Mouse (Mus musculus) Patski (cell line): ENCODE measurements around the gene Parp8. TPM values are rescaled to one million over a fixed set of nuclear protein-coding genes. Genes with fewer than 3 reads are reported as not detected.
A peak's percentile ranks its signal among the peaks of the same experiment; 100 is the strongest.

ENCODE experiments used
- ATAC-seq: fragments of 100-300 bp; one replicate; pipeline ENCODE4 v1.8.0; 2021
- CTCF ChIA-PET: fragments of 350-600 bp; sonication (Branson Sonifier 250); formaldehyde crosslinking; loops from one replicate; lab custom pipeline; 2022; ENCODE audit warnings: inconsistent platforms; lab: Charles Lee
- POLR2A ChIA-PET: fragments of 350-600 bp; sonication (Branson Sonifier 250); formaldehyde crosslinking; loops from one replicate; lab custom pipeline; 2022; ENCODE audit warnings: antibody characterized with exemption, inconsistent platforms; lab: Charles Lee
- DNase-seq: peaks from one replicate; pipeline ENCODE4 v3.0.0-alpha.2; 2011; ENCODE audit warnings: low read depth, low spot score
- H3K27me3 ChIP-seq: fragments of 371-371 bp; one replicate; pipeline ENCODE4 v1.5.1; 2021
- CTCF ChIP-seq: fragments of 100-300 bp; IDR thresholded peaks from one replicate; pipeline ENCODE4 v1.5.1; 2021
- in situ Hi-C: fragments of 300-500 bp; cut with MboI; formaldehyde crosslinking; loops from 3 replicates; pipeline ENCODE4 v1.11.1; 2018; ENCODE audit warnings: low pct_unique_long_range_greater_than_20kb, mixed read lengths
- polyA plus RNA-seq: library from polyadenylated mRNA; unstranded; gene quantifications from one replicate; pipeline ENCODE4 v1.2.3, GENCODE M21; 2021

The Parp8 gene
- polyA plus RNA-seq: 42.8 TPM

DNA sequence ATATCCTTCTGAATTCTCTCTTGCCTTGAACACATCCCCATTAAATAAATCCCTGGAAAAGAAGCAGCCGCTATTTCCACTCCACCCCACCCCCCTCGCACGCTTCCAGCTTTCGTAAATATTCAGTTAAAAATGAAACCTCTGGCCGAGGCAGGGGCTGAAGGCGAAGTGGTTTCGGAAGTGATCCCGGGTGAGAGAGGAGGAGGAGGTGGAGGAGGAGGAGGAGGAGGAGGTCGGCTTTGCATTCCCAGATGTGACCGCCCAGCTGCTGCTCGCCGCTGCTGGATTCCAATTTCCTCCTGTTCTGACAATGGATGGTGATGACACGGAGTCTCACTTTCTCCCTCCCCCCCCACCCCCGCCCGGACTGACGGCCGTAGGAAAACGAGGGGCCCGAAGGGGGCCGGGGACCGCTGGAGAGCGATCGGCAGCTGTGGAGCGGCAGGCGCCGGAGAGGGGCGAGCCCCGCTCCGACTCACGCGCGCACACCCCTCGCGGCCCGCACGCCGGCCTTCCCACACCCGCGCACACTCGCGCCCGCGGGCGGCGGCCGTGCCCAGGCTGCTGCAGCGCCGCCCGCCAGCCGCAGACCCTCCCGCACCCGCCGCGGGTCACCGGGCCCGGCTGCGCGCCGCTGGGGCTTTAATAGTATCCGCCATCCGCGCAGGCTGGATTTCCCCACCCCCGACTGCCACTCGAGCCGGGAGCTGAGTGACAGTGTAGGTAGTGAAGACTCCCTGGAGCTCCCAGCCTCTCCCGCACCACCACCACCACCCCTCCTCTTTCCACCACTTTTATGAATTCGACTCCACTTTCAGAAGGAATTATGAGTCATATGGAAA lies at the start of gene Parp8:
Parp8 (minus strand) TSS at position 312 of the 842 bp plus-strand sequence.
- no peaks in the 10 kb centered on the region for H3K27me3 ChIP-seq
- in situ Hi-C loops: loop anchor here (5.0 to 25.0 kb wide), 2 partner anchors 117 to 262 kb away; no protein-coding TSS in a partner anchor
- no peak for TF ChIP-seq CTCF
- ChIA-PET CTCF (interaction anchor here (1.2 kb wide), 1 partner anchor 17 kb away, joined by 3 read pairs; no protein-coding TSS in a partner anchor), POLR2A (interaction anchor here (0.6 to 5.0 kb wide), 5 partner anchors 21 to 264 kb away, joined by 3 to 22 read pairs (median 5); no protein-coding TSS in a partner anchor)
- DNase-seq (no peak), ATAC-seq (peak; percentile 42)

DNA sequence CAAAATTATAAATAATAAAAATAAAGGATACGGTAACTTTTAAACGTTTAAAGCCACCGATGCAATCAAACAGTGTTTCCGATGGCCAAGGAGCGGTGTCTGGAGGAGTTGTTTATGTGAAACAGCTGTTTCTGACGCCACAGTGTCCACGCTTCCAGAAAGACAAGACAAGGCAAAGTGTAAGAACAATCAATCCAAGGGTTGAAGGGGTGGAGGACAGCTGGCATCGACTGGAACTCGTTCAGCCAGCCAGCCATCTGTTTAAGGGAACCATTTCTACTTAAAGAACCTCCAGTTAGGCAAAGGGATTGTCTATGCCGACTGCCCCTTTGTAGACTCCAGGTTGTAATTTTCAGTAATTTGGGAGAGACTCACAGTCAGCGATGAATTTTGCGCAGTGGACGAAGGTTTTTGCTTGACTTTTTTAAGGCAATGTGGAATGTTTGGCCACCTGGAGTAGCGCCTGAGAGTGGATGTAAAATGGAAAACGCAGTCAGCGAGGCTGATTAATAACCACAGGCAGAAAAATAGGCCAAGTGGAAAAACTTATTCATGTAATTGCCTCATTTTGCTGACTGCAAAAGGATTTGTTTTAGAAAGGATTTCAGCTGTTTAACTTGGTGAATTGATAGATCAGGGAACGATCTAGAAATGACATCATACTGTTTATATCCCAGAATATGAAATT lies 37.4 kb upstream of the Parp8 start:
- ChIA-PET POLR2A (no interaction called here), CTCF (no interaction called here)
- DNase-seq (no peak), ATAC-seq (no peak)
- TF ChIP-seq CTCF: no peak
- in situ Hi-C loops: no loop called here
- H3K27me3 ChIP-seq: no peaks in the 10 kb centered on the region

DNA sequence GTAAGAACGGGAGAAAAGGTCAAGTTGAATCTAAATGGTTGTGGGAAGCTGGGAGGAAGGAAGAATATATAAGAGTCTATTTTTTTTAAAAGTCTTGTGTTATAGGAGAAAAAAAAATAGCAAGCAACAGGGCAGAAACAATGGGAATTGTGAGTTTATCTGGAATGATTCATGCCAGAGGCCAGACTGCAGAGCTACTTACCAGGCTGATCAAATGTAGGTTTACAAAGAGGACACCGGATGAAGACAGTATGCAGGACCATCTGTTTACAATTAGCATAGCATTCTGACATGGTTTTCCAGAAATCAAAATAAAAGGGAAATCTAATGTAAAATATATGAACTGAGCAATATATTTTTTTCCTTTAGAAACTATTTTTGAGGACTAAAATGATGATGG lies 31.1 kb upstream of the Parp8 start:
- ATAC-seq (no peak), DNase-seq (no peak)
- H3K27me3 ChIP-seq: no peaks in the 10 kb centered on the region
- ChIA-PET CTCF (interaction anchor here (0.8 to 1.9 kb wide), 2 partner anchors 21 to 271 kb away, joined by 3 to 5 read pairs; no protein-coding TSS in a partner anchor), POLR2A (no interaction called here)
- no peak for TF ChIP-seq CTCF
- in situ Hi-C loops: no loop called here

GRCm38 (mm10) chr13:117054811-117055496 lies 29.6 kb upstream of the Parp8 start:
- DNase-seq (no peak), ATAC-seq (no peak)
- in situ Hi-C loops: no loop called here
- no peaks in the 10 kb centered on the region for H3K27me3 ChIP-seq
- ChIA-PET CTCF (interaction anchor here (0.9 to 2.4 kb wide), 3 partner anchors 11 to 20 kb away, joined by 4 to 8 read pairs (median 5); no protein-coding TSS in a partner anchor), POLR2A (interaction anchor here (0.7 to 1.1 kb wide), 2 partner anchors 19 to 36 kb away, joined by 3 to 5 read pairs; no protein-coding TSS in a partner anchor)
- no peak for TF ChIP-seq CTCF

GRCm38 (mm10) chr13:117052748-117053147 lies 27.4 kb upstream of the Parp8 start:
- CTCF ChIA-PET: no interaction called here
- no peaks in the 10 kb centered on the region for H3K27me3 ChIP-seq
- in situ Hi-C loops: no loop called here
- ATAC-seq (no peak), DNase-seq (no peak)
- POLR2A ChIA-PET: no interaction called here
- TF ChIP-seq CTCF: no peak

DNA sequence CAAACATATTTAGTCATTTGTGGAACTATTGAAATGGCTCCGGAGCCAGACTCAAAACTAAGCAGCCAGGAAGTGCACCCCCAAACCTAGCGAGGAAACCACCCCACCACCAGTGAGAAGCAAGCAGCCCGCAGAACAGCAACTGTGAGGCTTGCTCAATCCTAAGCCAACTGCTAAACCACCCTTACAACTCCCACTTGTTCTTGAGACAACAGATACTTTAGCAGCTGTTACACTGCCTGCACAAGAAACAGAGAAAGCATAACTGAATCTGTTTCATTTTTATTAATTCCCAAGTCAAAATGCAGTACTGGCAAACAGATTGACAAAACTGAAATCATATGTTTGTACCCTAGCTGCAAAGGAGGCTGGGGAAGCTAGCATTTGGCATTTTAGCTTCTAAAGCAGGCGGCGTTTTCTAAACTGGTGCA lies 23.2 kb upstream of the Parp8 start:
- ATAC-seq: no peak
- H3K27me3 ChIP-seq: no peaks in the 10 kb centered on the region
- CTCF ChIA-PET: interaction anchor here (1.1 kb wide), 1 partner anchor 9 kb away, joined by 3 read pairs; no protein-coding TSS in a partner anchor
- no peak for DNase-seq
- no peak for TF ChIP-seq CTCF
- in situ Hi-C loops: loop anchor here (25.0 kb wide), 1 partner anchor 239 kb away; no protein-coding TSS in a partner anchor
- POLR2A ChIA-PET: no interaction called here

- POLR2A ChIA-PET: no interaction called here
- no peak for TF ChIP-seq CTCF
- no peak for DNase-seq
- CTCF ChIA-PET: interaction anchor here (2.5 kb wide), 1 partner anchor 11 kb away, joined by 8 read pairs; no protein-coding TSS in a partner anchor
- H3K27me3 ChIP-seq: no peaks in the 10 kb centered on the region
- no peak for ATAC-seq
- in situ Hi-C loops: loop anchor here (25.0 kb wide), 1 partner anchor 244 kb away; no protein-coding TSS in a partner anchor
Measured at GRCm38 (mm10) chr13:117043567-117043966, 18.2 kb upstream of the Parp8 start.

DNA sequence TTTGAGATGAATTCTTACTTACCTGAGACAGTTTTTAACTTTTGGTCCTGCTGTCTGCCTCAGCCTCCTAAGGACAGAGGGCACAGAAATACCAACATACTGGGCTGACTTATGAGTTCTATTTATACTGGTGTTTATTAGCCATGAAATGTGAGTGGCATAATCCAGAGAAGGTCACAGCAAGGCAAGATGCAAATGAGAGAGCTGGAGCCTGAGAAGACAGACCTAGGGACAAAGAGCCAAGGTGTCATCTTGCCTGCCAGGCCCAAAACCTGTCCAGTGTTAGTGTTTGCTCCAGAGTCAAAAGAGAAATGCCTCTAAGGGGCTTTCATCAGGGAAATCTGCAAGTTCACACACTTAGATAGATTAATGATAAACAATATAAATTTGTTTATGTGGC lies 15.7 kb upstream of the Parp8 start:
- POLR2A ChIA-PET: no interaction called here

DNA sequence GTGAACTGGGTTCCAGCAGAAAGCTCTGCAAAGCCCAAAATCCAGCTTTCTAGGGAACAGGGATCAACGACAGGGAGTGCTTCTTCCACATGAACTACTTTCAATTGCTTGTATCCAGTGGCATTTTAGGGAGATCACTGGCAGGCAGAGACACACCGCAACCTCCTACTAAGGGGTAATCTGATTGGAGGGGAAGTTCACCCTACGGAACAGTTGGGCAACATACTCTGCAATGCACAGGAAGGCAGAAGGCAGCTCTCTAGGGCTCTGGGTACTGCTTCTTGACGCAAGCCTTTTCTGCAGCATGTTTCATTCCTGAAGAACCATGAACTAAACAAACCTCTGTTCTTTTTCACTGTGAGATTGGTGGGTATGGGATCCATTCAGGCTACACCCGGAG lies 10.9 kb upstream of the Parp8 start:
- no peak for ATAC-seq
- no peaks in the 10 kb centered on the region for H3K27me3 ChIP-seq
- in situ Hi-C loops: loop anchor here (25.0 kb wide), 1 partner anchor 251 kb away; no protein-coding TSS in a partner anchor
- TF ChIP-seq CTCF: no peak
- CTCF ChIA-PET: no interaction called here
- DNase-seq: no peak
- POLR2A ChIA-PET: interaction anchor here (1.5 kb wide), 1 partner anchor 19 kb away, joined by 5 read pairs; no protein-coding TSS in a partner anchor

More for the DNA sequence above, 15.7 kb upstream of the Parp8 start:
- DNase-seq (no peak), ATAC-seq (no peak)
- TF ChIP-seq CTCF: no peak
- in situ Hi-C loops: loop anchor here (25.0 kb wide), 1 partner anchor 246 kb away; no protein-coding TSS in a partner anchor
- CTCF ChIA-PET: no interaction called here
- no peaks in the 10 kb centered on the region for H3K27me3 ChIP-seq
